Mouse (Mus musculus): ENCODE results near the gene Gsx2. TPM values are rescaled to one million over a fixed set of nuclear protein-coding genes. Genes with fewer than 3 reads are reported as not detected.

Gsx2 gene
- polyA plus RNA-seq, 1 experiment from 2014 or later, result 6.3 TPM

- ATAC-seq (ENCODE audit: insufficient read depth, low FRiP score, low TSS enrichment) (no peak), DNase-seq (ENCODE audit: low spot score) (peak; percentile 39)
- Histone ChIP-seq H3K4me1 (ENCODE audit: control insufficient read depth, insufficient read depth, low read length) (no peaks in the 10 kb centered on the region), H3K9me3 (ENCODE audit: control insufficient read depth, low read length) (no peaks in the 10 kb centered on the region), H3K27ac (ENCODE audit: low read depth, low read length) (no peak overlapping the region), H3K27me3 (ENCODE audit: control insufficient read depth, insufficient read depth, low read length) (no peaks in the 10 kb centered on the region), H3K36me3 (ENCODE audit: control insufficient read depth, insufficient read depth, low read length) (no peaks in the 10 kb centered on the region), H3K9ac (ENCODE audit: low read length) (no peak overlapping the region), H3K4me2 (ENCODE audit: low read depth) (no peak overlapping the region), H3K4me3 (ENCODE audit: low read depth, low read length) (no peak overlapping the region)
- WGBS, result 63% methylated on average over 7 of the region's 7 CpGs
Measured at GRCm38 (mm10) chr5:75118840-75119239, 43.4 kb downstream of the Gsx2 start.

GRCm38 (mm10) chr5:75121646-75122045 is 46.2 kb downstream of the Gsx2 start:
- Histone ChIP-seq H3K27ac (ENCODE audit: low read depth, low read length) (no peak overlapping the region), H3K4me1 (ENCODE audit: control insufficient read depth, insufficient read depth, low read length) (no peaks in the 10 kb centered on the region), H3K9me3 (ENCODE audit: control insufficient read depth, low read length) (no peaks in the 10 kb centered on the region), H3K36me3 (ENCODE audit: control insufficient read depth, insufficient read depth, low read length) (no peaks in the 10 kb centered on the region), H3K27me3 (ENCODE audit: control insufficient read depth, insufficient read depth, low read length) (no peaks in the 10 kb centered on the region), H3K9ac (ENCODE audit: low read length) (no peak overlapping the region), H3K4me3 (ENCODE audit: low read depth, low read length) (no peak overlapping the region), H3K4me2 (ENCODE audit: low read depth) (no peak overlapping the region)
- 51% methylated on average over 5 of the region's 5 CpGs for whole genome bisulfite sequencing
- ATAC-seq (ENCODE audit: insufficient read depth, low FRiP score, low TSS enrichment) (no peak), DNase-seq (ENCODE audit: low spot score) (no peak)

Other genes starting within 250 kb of the Gsx2 start
- gene Chic2, start 30.8 kb upstream of the Gsx2 start, polyA plus RNA-seq (2014; fragmentation: Nextera tagmentation; extraction: Ambion mirVana), result 46.8 and 51.3 TPM in 2 replicates
- gene Pdgfra, start 76.7 kb downstream of the Gsx2 start, polyA plus RNA-seq (2014; fragmentation: Nextera tagmentation; extraction: Ambion mirVana), result 39.6 and 43.2 TPM in 2 replicates

Measured in neural tube, embryonic 11.5 days (tissue).